ENCODE assay signal across 31 mouse cellular contexts in genomic region chr3:99295301-99295700, GRCm38 (mm10). TPM values are rescaled to one million over a fixed set of nuclear protein-coding genes. Genes with fewer than 3 reads are reported as not detected.
DNase-seq lines count a peak whose midpoint lies in the region; ATAC-seq lines count a peak whose summit lies in the region.
"Had no signal": no experiment of that assay in that cellular context is flagged by ENCODE, and none has a peak within 500 bp of the region (broad histone marks: within the 10 kb centered on the region; RNA-seq: fewer than 3 reads in every experiment).

No protein-coding gene starts in this region.

- H3K9me3 ChIP-seq in embryonic facial prominence, embryonic 14.5 days (ENCODE audit: control insufficient read depth, low read length), result no peaks in the 10 kb centered on the region
- H3K9me3 ChIP-seq in embryonic facial prominence, embryonic 10.5 days, result no peaks in the 10 kb centered on the region
- no peaks in the 10 kb centered on the region for H3K9me3 ChIP-seq in limb, embryonic 11.5 days (ENCODE audit: control insufficient read depth, low read length)
- H3K9me3 ChIP-seq in limb, embryonic 10.5 days (replicated peaks), result no peaks in the 10 kb centered on the region
- H3K9me3 ChIP-seq: embryonic facial prominence, embryonic 15.5 days; forebrain, embryonic 12.5 days; forebrain, embryonic 15.5 days; heart, embryonic 12.5 days; heart, embryonic 15.5 days had no signal

- H3K27me3 ChIP-seq in embryonic facial prominence, embryonic 14.5 days (replicated peaks; ENCODE audit: control insufficient read depth, insufficient read depth, low read length), result no peaks in the 10 kb centered on the region
- no peaks in the 10 kb centered on the region for H3K27me3 ChIP-seq in embryonic facial prominence, embryonic 10.5 days (replicated peaks; ENCODE audit: low read depth, poor library complexity, severe bottlenecking)
- H3K27me3 ChIP-seq in limb, embryonic 11.5 days (ENCODE audit: control insufficient read depth, insufficient read depth, low read length), result no peaks in the 10 kb centered on the region
- H3K27me3 ChIP-seq in limb, embryonic 10.5 days (ENCODE audit: low read depth, poor library complexity, severe bottlenecking), result no peaks in the 10 kb centered on the region
- H3K27me3 ChIP-seq: CH12.LX; embryonic facial prominence, embryonic 15.5 days; forebrain, embryonic 15.5 days; heart, embryonic 15.5 days had no signal

- H3K9ac ChIP-seq in embryonic facial prominence, embryonic 14.5 days (ENCODE audit: low read depth, low read length), result no peak overlapping the region
- no peak overlapping the region for H3K9ac ChIP-seq in limb, embryonic 11.5 days (ENCODE audit: low read length)
- H3K9ac ChIP-seq: embryonic facial prominence, embryonic 15.5 days; forebrain, embryonic 12.5 days; forebrain, embryonic 15.5 days; heart, embryonic 12.5 days; heart, embryonic 15.5 days; hindbrain, embryonic 14.5 days had no signal

- H3K27ac ChIP-seq in embryonic facial prominence, embryonic 14.5 days (replicated peaks; ENCODE audit: low read depth, low read length), result no peak overlapping the region
- H3K27ac ChIP-seq in embryonic facial prominence, embryonic 10.5 days (replicated peaks), result no peak overlapping the region
- H3K27ac ChIP-seq in limb, embryonic 11.5 days (replicated peaks; ENCODE audit: low read depth, low read length), result no peak overlapping the region
- no peak overlapping the region for H3K27ac ChIP-seq in limb, embryonic 10.5 days
- H3K27ac ChIP-seq: embryonic facial prominence, embryonic 15.5 days; forebrain, embryonic 12.5 days; forebrain, embryonic 15.5 days; heart, embryonic 15.5 days; hindbrain, embryonic 14.5 days; hindbrain, postnatal 0 days had no signal

- peak; percentile 50 for DNase-seq in embryonic facial prominence, embryonic 14.5 days (ENCODE audit: low spot score)
- DNase-seq in embryonic facial prominence, embryonic 10.5 days (ENCODE audit: low spot score), result no peak
- peak; percentile 18 for DNase-seq in limb, embryonic 11.5 days (ENCODE audit: low spot score)
- no peak for DNase-seq in limb, embryonic 10.5 days (ENCODE audit: low spot score)
- peak; percentile 68 for DNase-seq in NIH3T3 (ENCODE audit: low read depth)
- DNase-seq in fibroblast of lung, adult 2 months (ENCODE audit: low read depth), result peak; percentile 28
- DNase-seq in MN1 (ENCODE audit: low spot score), result no peak
- DNase-seq in right cerebral cortex, postnatal 14 days, result no peak
- DNase-seq: adrenal gland, adult 8-10 months; adrenal gland, postnatal 25 days; B cell, adult 2 months; cerebellum, adult 11-12 months; cerebellum, adult 8-10 months; cerebellum, postnatal 10 days; cerebellum, postnatal 36 days; embryo, embryonic 11 days; gastrocnemius, postnatal 10 days; heart, adult 18-20 months; heart, postnatal 10 days; heart, postnatal 4 days had no signal

- 53% methylated on average over 2 of the region's 2 CpGs for WGBS in embryonic facial prominence, embryonic 14.5 days
- WGBS in embryonic facial prominence, embryonic 10.5 days, result 76% methylated on average over 2 of the region's 2 CpGs
- WGBS in limb, embryonic 11.5 days, result 83% methylated on average over 2 of the region's 2 CpGs
- WGBS in limb, embryonic 10.5 days, result 83% methylated on average over 2 of the region's 2 CpGs

- H3K4me2 ChIP-seq in embryonic facial prominence, embryonic 14.5 days (ENCODE audit: low read depth, low read length), result no peak overlapping the region
- no peak overlapping the region for H3K4me2 ChIP-seq in limb, embryonic 11.5 days (ENCODE audit: low read depth, severe bottlenecking)
- H3K4me2 ChIP-seq: embryonic facial prominence, embryonic 15.5 days; forebrain, embryonic 12.5 days; forebrain, embryonic 15.5 days; heart, embryonic 12.5 days; heart, embryonic 15.5 days; hindbrain, embryonic 14.5 days had no signal

- no peaks in the 10 kb centered on the region for H3K4me1 ChIP-seq in embryonic facial prominence, embryonic 14.5 days (ENCODE audit: control insufficient read depth, insufficient read depth, low read length)
- H3K4me1 ChIP-seq in embryonic facial prominence, embryonic 10.5 days, result no peaks in the 10 kb centered on the region
- no peaks in the 10 kb centered on the region; the same call in 1 of the 2 replicates for H3K4me1 ChIP-seq in limb, embryonic 11.5 days (ENCODE audit: control insufficient read depth, insufficient read depth, low read length)
- peaks cover 4% of the 10 kb centered on the region; the same call in 1 of the 2 replicates for H3K4me1 ChIP-seq in limb, embryonic 10.5 days

- no peak overlapping the region for H3K4me3 ChIP-seq in embryonic facial prominence, embryonic 14.5 days (ENCODE audit: low read depth, low read length)
- no peak overlapping the region for H3K4me3 ChIP-seq in embryonic facial prominence, embryonic 10.5 days
- no peak overlapping the region for H3K4me3 ChIP-seq in limb, embryonic 11.5 days (ENCODE audit: low read depth, low read length)
- no peak overlapping the region for H3K4me3 ChIP-seq in limb, embryonic 10.5 days
- H3K4me3 ChIP-seq: embryonic facial prominence, embryonic 15.5 days; forebrain, embryonic 12.5 days; forebrain, embryonic 15.5 days; heart, embryonic 12.5 days; heart, embryonic 15.5 days had no signal

- ATAC-seq in embryonic facial prominence, embryonic 14.5 days (ENCODE audit: low read depth), result no peak
- no peak for ATAC-seq in limb, embryonic 11.5 days (ENCODE audit: insufficient number of reproducible peaks, low FRiP score, low TSS enrichment, low read depth)
- ATAC-seq: forebrain, embryonic 15.5 days; hindbrain, postnatal 0 days; inflammation-experienced regulatory T-cells, adult 6 months; intestine, embryonic 16.5 days had no signal

- H3K36me3 ChIP-seq in embryonic facial prominence, embryonic 14.5 days (ENCODE audit: control insufficient read depth, insufficient read depth, low read length), result no peaks in the 10 kb centered on the region
- no peaks in the 10 kb centered on the region for H3K36me3 ChIP-seq in embryonic facial prominence, embryonic 10.5 days (replicated peaks)
- H3K36me3 ChIP-seq in limb, embryonic 11.5 days (ENCODE audit: control insufficient read depth, insufficient read depth, low read length), result no peaks in the 10 kb centered on the region
- H3K36me3 ChIP-seq in limb, embryonic 10.5 days, result peaks cover 78% of the 10 kb centered on the region
- H3K36me3 ChIP-seq: embryonic facial prominence, embryonic 15.5 days; forebrain, embryonic 12.5 days; forebrain, embryonic 15.5 days; G1E; heart, embryonic 12.5 days; heart, embryonic 15.5 days had no signal

RNA-seq across cellular contexts. Expression of gene Tbx15, which starts 55.1 kb away (rescaled TPM):
- polyA plus RNA-seq in embryonic facial prominence, embryonic 14.5 days (2014; fragmentation: Nextera tagmentation; extraction: Ambion mirVana), result 19.0 and 20.6 TPM in 2 replicates
- polyA plus RNA-seq in embryonic facial prominence, embryonic 10.5 days (2016; fragmentation: Nextera tagmentation; extraction: Ambion mirVana), result 1.6 and 2.5 TPM in 2 replicates
- polyA plus RNA-seq in limb, embryonic 11.5 days (2014; fragmentation: Nextera tagmentation; extraction: Ambion mirVana), result 50.7 and 55.2 TPM in 2 replicates
- polyA plus RNA-seq in limb, embryonic 10.5 days (2016; fragmentation: Nextera tagmentation; extraction: Ambion mirVana), result 25.8 and 41.2 TPM in 2 replicates
- polyA plus RNA-seq: G1E; inflammation-experienced regulatory T-cells, adult 6 months had no signal

Comparison
In these comparisons a context has a peak if more than half of its experiments do, and no peak if none do; other contexts are left out.
1. DNase-seq: peak in embryonic facial prominence, embryonic 14.5 days (single experiment), limb, embryonic 11.5 days (single experiment), NIH3T3 (single experiment) and fibroblast of lung, adult 2 months (single experiment); none in embryonic facial prominence, embryonic 10.5 days (single experiment), limb, embryonic 10.5 days (single experiment), MN1 (single experiment) and right cerebral cortex, postnatal 14 days (single experiment).